In genomic region chr13:4313907-4314306, GRCm38 (mm10) we compare ENCODE assay signal across 18 mouse cellular contexts. TPM values are rescaled to one million over a fixed set of nuclear protein-coding genes. Genes with fewer than 3 reads are reported as not detected.
"Had no signal": no experiment of that assay in that cellular context is flagged by ENCODE, and none has a peak within 500 bp of the region (broad histone marks: within the 10 kb centered on the region; RNA-seq: fewer than 3 reads in every experiment).

No protein-coding gene starts in this region.

- H3K4me1 ChIP-seq: lung, embryonic 15.5 days; megakaryocyte, embryonic 14.5 days; midbrain, embryonic 13.5 days; midbrain, embryonic 15.5 days; neural tube, embryonic 12.5 days; stomach, embryonic 15.5 days had no signal

- DNase-seq: liver, postnatal 0 days; lung, adult 2 months; lung, postnatal 14 days; lung, postnatal 36 days; right cerebral cortex, postnatal 14 days; thymus, adult 2 months; thymus, postnatal 36 days had no signal

- H3K4me3 ChIP-seq: lung, embryonic 15.5 days; megakaryocyte, embryonic 14.5 days; midbrain, embryonic 13.5 days; midbrain, embryonic 15.5 days; neural tube, embryonic 12.5 days; stomach, embryonic 15.5 days had no signal

- H3K9ac ChIP-seq: liver, postnatal 0 days; lung, embryonic 15.5 days; midbrain, embryonic 13.5 days; midbrain, embryonic 15.5 days; neural tube, embryonic 12.5 days; stomach, embryonic 15.5 days had no signal

- H3K36me3 ChIP-seq: lung, embryonic 15.5 days; midbrain, embryonic 13.5 days; midbrain, embryonic 15.5 days; neural tube, embryonic 12.5 days; stomach, embryonic 15.5 days had no signal

- H3K27ac ChIP-seq: lung, embryonic 15.5 days; macrophage; midbrain, embryonic 13.5 days; midbrain, embryonic 15.5 days; neural tube, embryonic 12.5 days; stomach, embryonic 15.5 days; stomach, postnatal 0 days had no signal

- H3K27me3 ChIP-seq: lung, embryonic 15.5 days; megakaryocyte, embryonic 14.5 days; midbrain, embryonic 13.5 days; midbrain, embryonic 15.5 days; neural tube, embryonic 12.5 days; stomach, embryonic 15.5 days had no signal

RNA-seq across cellular contexts. Expression of gene Akr1c12, which starts 34.7 kb away (rescaled TPM):
- total RNA-seq: midbrain, postnatal 0 days; monocyte, adult 5-6 weeks; neutrophil, adult 5-6 weeks had no signal
- polyA plus RNA-seq: midbrain, embryonic 13.5 days; neural tube, embryonic 12.5 days had no signal
